Mouse (Mus musculus) neural tube, embryonic 14.5 days (tissue): ENCODE measurements around the gene Gmcl1. TPM values are rescaled to one million over a fixed set of nuclear protein-coding genes. Genes with fewer than 3 reads are reported as not detected.
A peak's percentile ranks its signal among the peaks of the same experiment; 100 is the strongest.

Experiments used
- ATAC-seq: fragments of 200-750 bp; cut with Nextera tagmentation; 2 replicates; pipeline ENCODE4 v1.8.0; 2017; ENCODE audit warnings: low read depth, mild to moderate bottlenecking, moderate TSS enrichment, moderate library complexity
- H3K27ac ChIP-seq: fragments of 300-500 bp; sonication (generic); 2 replicates; pipeline ENCODE4 v1.5.1; 2014; ENCODE audit warnings: low read depth, mild to moderate bottlenecking, control low read depth, low read length, moderate library complexity, mixed read lengths
- H3K27me3 ChIP-seq: fragments of 300-500 bp; sonication (generic); 2 replicates; pipeline ENCODE4 v1.6.1; 2014; ENCODE audit warnings: low read length; ENCODE audit not compliant: control insufficient read depth, insufficient read depth
- H3K36me3 ChIP-seq: fragments of 300-500 bp; sonication (generic); 2 replicates; pipeline ENCODE4 v1.6.1; 2014; ENCODE audit warnings: low read length, mixed read lengths; ENCODE audit not compliant: control insufficient read depth, insufficient read depth
- H3K4me1 ChIP-seq: fragments of 300-500 bp; sonication (generic); 2 replicates; pipeline ENCODE4 v1.6.1; 2014; ENCODE audit warnings: low read length; ENCODE audit not compliant: control insufficient read depth, insufficient read depth
- H3K4me2 ChIP-seq: fragments of 300-500 bp; sonication (generic); 2 replicates; pipeline ENCODE4 v1.6.1; 2014; ENCODE audit warnings: mild to moderate bottlenecking, low read depth, low read length, control low read depth
- H3K4me3 ChIP-seq: fragments of 300-500 bp; sonication (generic); 2 replicates; pipeline ENCODE4 v1.5.1; 2014; ENCODE audit warnings: low read depth, low read length, control low read depth, mixed read lengths
- H3K9ac ChIP-seq: fragments of 300-500 bp; sonication (generic); replicated peaks from 2 replicates; pipeline ENCODE4 v1.6.1; 2014; ENCODE audit warnings: low read depth, mild to moderate bottlenecking, control low read depth, low read length, mixed read lengths
- H3K9me3 ChIP-seq: fragments of 300-500 bp; sonication (generic); 2 replicates; pipeline ENCODE4 v1.6.1; 2016; ENCODE audit warnings: low read length; ENCODE audit not compliant: control insufficient read depth
- WGBS: fragments of 180-500 bp; shearing (Covaris S2); extraction: QIAGEN DNeasy Blood & Tissue Kit; methylation state at CpG from one replicate; pipeline ENCODE4 v1.1.7; 2014; 5-methylcytosine and 5-hydroxymethylcytosine counted together
- polyA plus RNA-seq: library from polyadenylated mRNA; unstranded; fragments of >200 nt; fragmentation: Nextera tagmentation; extraction: Ambion mirVana; gene quantifications from 2 replicates; pipeline ENCODE4 v1.2.1, GENCODE M21; 2014

The Gmcl1 gene
- polyA plus RNA-seq, 1 experiment from 2014 or later = 44.2 TPM

DNA sequence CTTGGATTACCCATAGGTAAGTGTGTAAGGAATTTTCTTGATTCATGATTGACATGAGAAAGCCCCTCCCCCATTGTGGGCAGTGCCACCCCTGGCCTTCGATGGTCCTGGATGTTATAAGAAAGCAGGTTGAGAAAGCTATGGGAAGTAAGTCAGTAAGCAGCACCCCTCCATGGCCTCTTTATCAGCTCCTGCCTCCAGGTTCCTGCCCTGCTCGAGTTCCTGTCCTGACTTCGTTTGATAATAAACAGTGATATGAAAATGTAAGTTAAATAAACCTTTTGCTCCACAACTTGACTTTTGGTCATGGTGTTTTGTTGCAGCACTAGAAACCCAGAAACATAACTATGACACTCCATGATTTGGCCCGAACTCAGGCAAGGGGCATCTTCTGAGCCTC, 16.6 kb upstream of the Gmcl1 start:
- no peaks in the 10 kb centered on the region for H3K9me3 ChIP-seq
- no peak overlapping the region for H3K4me3 ChIP-seq
- H3K4me1 ChIP-seq = no peaks in the 10 kb centered on the region
- no peaks in the 10 kb centered on the region for H3K36me3 ChIP-seq
- WGBS = 84% methylated on average over 4 of the region's 4 CpGs
- ATAC-seq = no peak
- H3K9ac ChIP-seq = no peak overlapping the region
- H3K27me3 ChIP-seq = no peaks in the 10 kb centered on the region
- H3K4me2 ChIP-seq = no peak overlapping the region
- no peak overlapping the region for H3K27ac ChIP-seq

DNA sequence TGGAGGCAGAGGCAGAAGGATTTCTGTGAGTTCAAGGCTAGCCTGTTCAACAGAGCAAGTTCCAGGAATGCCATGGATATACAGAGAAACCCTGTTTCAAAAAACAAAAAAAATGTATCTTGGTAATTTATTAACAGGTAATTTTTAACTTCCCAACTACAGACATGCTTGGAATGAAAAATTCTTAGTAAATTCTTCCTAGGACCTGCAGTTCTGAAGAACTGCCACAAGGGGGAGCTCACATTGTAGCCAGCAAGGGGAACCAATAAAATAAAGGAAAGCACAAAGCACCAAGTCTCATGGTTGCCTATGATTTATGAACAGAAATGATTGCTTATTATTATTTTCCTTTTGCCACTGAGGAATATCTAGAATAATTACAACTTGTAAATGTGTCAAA, 14.0 kb upstream of the Gmcl1 start:
- no peak overlapping the region for H3K9ac ChIP-seq
- no peaks in the 10 kb centered on the region for H3K4me1 ChIP-seq
- H3K27me3 ChIP-seq = no peaks in the 10 kb centered on the region
- H3K4me2 ChIP-seq = no peak overlapping the region
- H3K4me3 ChIP-seq = no peak overlapping the region
- no peak for ATAC-seq
- no peaks in the 10 kb centered on the region for H3K9me3 ChIP-seq
- H3K27ac ChIP-seq = no peak overlapping the region
- no peaks in the 10 kb centered on the region for H3K36me3 ChIP-seq

DNA sequence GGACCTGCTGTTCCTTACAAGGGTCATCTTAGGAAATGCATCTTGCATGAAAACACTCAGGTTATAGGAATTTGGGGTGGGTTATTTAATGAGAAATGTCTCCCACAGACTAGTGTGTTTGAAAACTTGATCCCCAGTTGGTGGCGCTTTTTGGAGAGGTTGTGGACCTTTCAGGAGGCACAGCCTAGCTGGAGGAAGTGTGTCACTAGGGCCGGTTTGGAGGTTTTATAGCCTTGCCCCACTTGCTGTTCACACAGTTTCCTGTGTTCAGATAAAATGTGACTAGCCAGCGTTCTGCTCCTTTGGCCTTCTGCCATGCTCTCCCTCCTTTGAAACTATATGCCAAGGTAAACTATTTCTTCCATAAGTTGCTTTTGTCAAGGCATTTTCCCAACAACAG, 7.5 kb upstream of the Gmcl1 start:
- Histone ChIP-seq H3K36me3 (no peaks in the 10 kb centered on the region), H3K27ac (no peak overlapping the region), H3K4me2 (no peak overlapping the region), H3K4me1 (no peaks in the 10 kb centered on the region), H3K27me3 (no peaks in the 10 kb centered on the region), H3K4me3 (no peak overlapping the region), H3K9me3 (no peaks in the 10 kb centered on the region), H3K9ac (no peak overlapping the region)
- WGBS = 37% methylated on average over 3 of the region's 3 CpGs
- ATAC-seq = no peak

DNA sequence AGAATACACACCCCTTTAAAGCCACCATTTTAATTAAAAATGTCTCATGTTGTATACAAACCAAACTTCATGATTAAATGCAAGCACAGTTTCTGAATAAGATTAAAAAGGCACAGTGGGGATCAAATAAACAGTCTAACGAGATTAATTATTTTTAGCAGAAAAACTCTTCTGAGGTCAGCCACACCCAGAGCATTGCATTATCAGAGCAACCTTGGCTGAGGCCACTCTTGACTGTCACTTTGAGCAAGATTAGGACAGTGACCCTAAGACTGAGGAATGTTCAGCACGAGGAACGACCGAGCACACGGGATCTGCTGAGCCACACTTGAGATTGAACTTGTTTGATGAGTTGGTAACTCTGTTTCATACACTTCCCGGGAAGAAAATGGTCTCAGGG, 3.6 kb upstream of the Gmcl1 start:
- no peaks in the 10 kb centered on the region for H3K27me3 ChIP-seq
- no peak overlapping the region for H3K4me3 ChIP-seq
- 88% methylated on average over 6 of the region's 6 CpGs for WGBS
- no peak overlapping the region for H3K9ac ChIP-seq
- H3K36me3 ChIP-seq = no peaks in the 10 kb centered on the region
- no peaks in the 10 kb centered on the region for H3K9me3 ChIP-seq
- no peak overlapping the region for H3K4me2 ChIP-seq
- no peak overlapping the region for H3K27ac ChIP-seq
- H3K4me1 ChIP-seq = peaks cover 5% of the 10 kb centered on the region
- no peak for ATAC-seq

DNA sequence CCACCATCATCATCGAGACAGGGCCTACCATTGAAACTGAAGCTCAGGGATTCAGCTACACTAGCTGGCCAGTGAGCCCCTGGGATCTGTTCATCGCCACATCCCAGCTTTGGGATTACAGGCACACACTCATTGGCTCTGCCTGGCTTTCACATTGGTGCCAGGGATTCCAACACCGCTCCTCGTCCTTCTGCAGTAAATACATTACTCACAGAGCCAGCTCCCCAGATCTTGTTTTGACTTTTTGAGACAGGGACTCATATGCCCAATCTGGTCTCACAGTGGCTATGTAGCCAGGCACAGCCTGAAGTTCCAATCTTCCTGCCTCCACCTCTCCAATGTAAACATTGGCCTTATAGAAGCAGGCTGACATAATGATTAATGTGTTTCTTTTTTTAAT, 3.1 kb upstream of the Gmcl1 start:
- Histone ChIP-seq H3K4me2 (no peak overlapping the region), H3K9me3 (no peaks in the 10 kb centered on the region), H3K4me3 (no peak overlapping the region), H3K27ac (no peak overlapping the region), H3K9ac (no peak overlapping the region), H3K4me1 (peaks cover 7% of the 10 kb centered on the region), H3K27me3 (no peaks in the 10 kb centered on the region), H3K36me3 (no peaks in the 10 kb centered on the region)
- WGBS = 84% methylated on average over 4 of the region's 4 CpGs
- ATAC-seq = no peak

DNA sequence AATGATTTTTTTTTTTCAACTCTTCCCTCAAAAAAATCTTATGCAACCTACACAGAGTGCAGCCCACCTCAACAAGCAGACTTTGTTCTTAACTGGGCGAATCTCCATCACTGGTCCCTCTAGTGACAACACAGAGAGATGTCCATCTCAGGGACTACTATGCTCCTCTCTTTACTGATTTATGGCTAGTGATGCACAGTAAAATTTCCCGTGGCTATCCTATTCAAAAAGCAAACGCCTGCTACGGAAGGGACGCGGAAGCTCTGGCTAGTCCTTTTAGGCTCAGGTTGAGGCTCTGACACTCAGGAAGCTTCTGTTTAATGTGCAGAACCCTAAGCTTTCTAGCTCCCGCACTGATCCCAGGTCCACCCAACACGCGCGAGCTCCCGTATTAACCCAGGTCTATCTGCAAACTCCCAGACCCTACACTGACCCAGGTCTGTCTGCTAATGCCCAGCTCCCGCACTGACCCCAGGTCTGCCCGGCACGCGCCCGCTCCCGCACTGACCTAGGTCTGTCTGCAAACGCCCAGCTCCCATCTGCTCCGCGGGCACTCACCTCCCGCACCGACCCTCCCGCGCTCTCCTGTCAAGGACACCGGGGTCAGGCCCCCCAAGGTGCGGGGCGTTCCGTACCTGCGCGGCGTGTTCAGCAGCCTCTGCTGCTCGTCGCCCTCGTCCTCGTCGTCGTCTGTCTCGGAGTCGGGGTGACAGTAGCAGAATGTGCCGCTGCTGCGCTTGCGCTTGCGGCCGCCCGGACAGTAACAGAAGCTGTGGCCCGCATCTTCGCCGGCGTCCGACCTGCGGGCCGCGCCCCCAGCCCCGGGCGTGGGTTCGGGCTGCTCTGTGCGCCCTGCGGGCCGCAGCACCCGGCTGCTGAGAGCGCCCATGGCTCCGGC, 658 bp downstream of the Gmcl1 start:
- Histone ChIP-seq H3K27ac (peak overlapping the region; percentile 95), H3K36me3 (no peaks in the 10 kb centered on the region), H3K4me2 (peak overlapping the region; percentile 87), H3K4me3 (peak overlapping the region; percentile 97), H3K9me3 (no peaks in the 10 kb centered on the region), H3K27me3 (no peaks in the 10 kb centered on the region), H3K4me1 (peaks cover 13% of the 10 kb centered on the region), H3K9ac (peak overlapping the region; percentile 88)
- WGBS = under 1% methylated on average over 60 of the region's 62 CpGs
- ATAC-seq = peak; percentile 54

DNA sequence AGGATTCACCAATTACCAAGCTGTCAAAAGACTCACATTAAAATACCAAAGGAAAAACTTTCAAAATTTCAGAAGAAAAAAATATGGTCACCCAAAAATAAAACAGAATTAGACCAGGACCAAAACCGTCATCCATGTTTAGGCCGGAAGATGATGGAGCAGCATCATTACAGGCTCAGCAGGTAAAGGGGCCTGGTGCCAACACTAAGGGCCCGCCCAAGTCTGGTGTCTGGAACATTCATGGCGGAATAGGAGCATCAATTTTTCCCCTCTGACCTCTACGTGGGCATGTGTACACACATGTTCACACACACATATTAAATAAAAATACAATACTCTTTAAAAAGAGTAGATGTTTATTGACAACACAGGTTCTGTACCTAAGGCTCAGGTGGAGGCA, 4.5 kb downstream of the Gmcl1 start:
- ATAC-seq = no peak
- WGBS = 92% methylated on average over 5 of the region's 5 CpGs

DNA sequence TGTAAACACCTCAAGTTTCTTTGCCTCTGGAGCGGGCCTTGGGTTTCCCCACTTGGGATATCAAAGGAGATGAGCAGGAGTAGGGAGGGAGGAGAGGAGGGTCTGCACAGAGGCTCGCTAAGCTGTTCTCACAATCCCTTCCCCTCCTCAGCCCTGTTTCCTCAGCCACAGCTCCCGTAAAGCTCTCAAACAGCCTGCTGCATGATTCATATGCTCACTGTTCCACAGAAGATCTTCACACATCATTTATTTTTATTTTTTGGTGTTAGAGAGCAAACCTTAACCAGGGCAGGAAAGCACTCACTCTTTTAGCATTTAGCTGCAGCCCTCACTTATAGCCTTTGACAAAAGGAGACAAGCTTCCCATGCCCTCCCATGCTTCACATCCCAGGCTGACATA, 11.2 kb downstream of the Gmcl1 start:
- peaks cover 16% of the 10 kb centered on the region for H3K36me3 ChIP-seq

More for the DNA sequence above, 4.5 kb downstream of the Gmcl1 start:
- no peak overlapping the region for H3K27ac ChIP-seq
- no peak overlapping the region for H3K9ac ChIP-seq
- H3K9me3 ChIP-seq = no peaks in the 10 kb centered on the region
- no peaks in the 10 kb centered on the region for H3K36me3 ChIP-seq
- H3K27me3 ChIP-seq = no peaks in the 10 kb centered on the region
- no peak overlapping the region for H3K4me2 ChIP-seq
- no peak overlapping the region for H3K4me3 ChIP-seq
- H3K4me1 ChIP-seq = peaks cover 8% of the 10 kb centered on the region; the same call in 1 of the 2 replicates

DNA sequence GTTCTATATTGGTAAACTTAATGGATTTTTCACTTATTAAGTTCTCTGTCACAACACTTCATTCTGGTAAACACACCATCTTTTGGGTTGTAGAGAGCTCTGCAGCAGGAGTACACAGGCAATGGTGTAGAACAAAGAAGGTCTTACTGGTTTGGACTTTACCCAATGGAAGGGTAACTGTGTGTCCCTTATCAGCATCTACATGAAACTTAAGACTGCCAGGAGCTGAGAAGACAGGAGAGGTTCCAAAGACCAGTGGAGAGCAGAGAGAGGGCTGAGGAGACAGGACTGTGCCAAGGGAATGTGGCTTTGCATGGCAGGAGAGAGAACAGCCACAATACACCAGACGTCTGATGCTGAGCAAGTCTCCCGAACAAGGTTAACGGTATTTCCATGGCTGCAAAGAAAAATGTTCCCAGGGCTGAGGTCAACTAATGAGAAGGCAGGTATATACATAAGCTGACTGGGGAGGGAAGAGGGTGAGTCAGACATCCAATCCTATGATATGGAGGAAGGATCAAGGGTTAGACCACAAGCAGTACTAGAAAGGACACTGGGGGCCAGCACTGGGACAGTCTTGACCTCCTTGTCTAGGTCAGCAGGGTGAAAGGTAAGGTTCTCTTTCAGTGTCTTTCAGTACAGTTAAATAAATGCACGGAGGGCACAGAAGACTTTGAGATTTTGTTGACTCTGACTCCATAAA, 25.0 kb downstream of the Gmcl1 start:
- ATAC-seq = no peak
- H3K36me3 ChIP-seq = peaks cover 35% of the 10 kb centered on the region
- 84% methylated on average over 4 of the region's 4 CpGs for WGBS
- no peak overlapping the region for H3K9ac ChIP-seq
- no peak overlapping the region for H3K27ac ChIP-seq
- no peak overlapping the region for H3K4me2 ChIP-seq
- H3K27me3 ChIP-seq = no peaks in the 10 kb centered on the region
- H3K9me3 ChIP-seq = no peaks in the 10 kb centered on the region
- no peaks in the 10 kb centered on the region for H3K4me1 ChIP-seq
- H3K4me3 ChIP-seq = no peak overlapping the region

More for the DNA sequence above, 11.2 kb downstream of the Gmcl1 start:
- WGBS = 78% methylated on average over 3 of the region's 3 CpGs
- Histone ChIP-seq H3K4me1 (no peaks in the 10 kb centered on the region), H3K27me3 (no peaks in the 10 kb centered on the region), H3K9ac (no peak overlapping the region), H3K4me2 (no peak overlapping the region), H3K27ac (no peak overlapping the region), H3K4me3 (no peak overlapping the region), H3K9me3 (no peaks in the 10 kb centered on the region)
- ATAC-seq = no peak
